Mouse (Mus musculus) adrenal gland, postnatal 10 days (tissue): ENCODE measurements around the gene 4933416C03Rik. TPM values are rescaled to one million over a fixed set of nuclear protein-coding genes. Genes with fewer than 3 reads are reported as not detected.

Source experiments
- DNase-seq: peaks from one replicate; pipeline ENCODE4 v3.0.0; 2021; ENCODE audit warnings: mixed read lengths
- total RNA-seq, 2 experiments: library from RNA; stranded (reverse); gene quantifications; 2 replicates each; pipeline ENCODE4 v1.2.3; 2021

Gene 4933416C03Rik
- total RNA-seq, 2 experiments from 2014 or later: not detected

- DNase-seq: no peak
Measured at GRCm38 (mm10) chr10:116078636-116079035, 35.1 kb downstream of the 4933416C03Rik start.

GRCm38 (mm10) chr10:116075954-116076353, 37.8 kb downstream of the 4933416C03Rik start:
- DNase-seq: no peak

Other genes starting within 250 kb of the 4933416C03Rik start
- 1 to 10 TPM; 5.7 to 7.7 TPM for gene Ptprr, start 95.7 kb downstream of the 4933416C03Rik start, total RNA-seq
- 10 to 100 TPM; 52.5 to 54.8 TPM for gene Ptprb, start 161.6 kb upstream of the 4933416C03Rik start, total RNA-seq